Mouse (Mus musculus) duodenum, adult 2 months (tissue): ENCODE measurements around the gene Pih1d1. TPM values are rescaled to one million over a fixed set of nuclear protein-coding genes. Genes with fewer than 3 reads are reported as not detected.

Source experiments
- polyA plus RNA-seq: library from polyadenylated mRNA; depleted of rRNA; stranded (reverse); fragments of >200 nt; gene quantifications from 2 replicates; pipeline ENCODE4 v1.2.3, GENCODE M21; 2012; ENCODE audit warnings: low replicate concordance; rRNA removed

Gene Pih1d1
- 33.6 and 51.7 TPM in 2 replicates for polyA plus RNA-seq

DNA sequence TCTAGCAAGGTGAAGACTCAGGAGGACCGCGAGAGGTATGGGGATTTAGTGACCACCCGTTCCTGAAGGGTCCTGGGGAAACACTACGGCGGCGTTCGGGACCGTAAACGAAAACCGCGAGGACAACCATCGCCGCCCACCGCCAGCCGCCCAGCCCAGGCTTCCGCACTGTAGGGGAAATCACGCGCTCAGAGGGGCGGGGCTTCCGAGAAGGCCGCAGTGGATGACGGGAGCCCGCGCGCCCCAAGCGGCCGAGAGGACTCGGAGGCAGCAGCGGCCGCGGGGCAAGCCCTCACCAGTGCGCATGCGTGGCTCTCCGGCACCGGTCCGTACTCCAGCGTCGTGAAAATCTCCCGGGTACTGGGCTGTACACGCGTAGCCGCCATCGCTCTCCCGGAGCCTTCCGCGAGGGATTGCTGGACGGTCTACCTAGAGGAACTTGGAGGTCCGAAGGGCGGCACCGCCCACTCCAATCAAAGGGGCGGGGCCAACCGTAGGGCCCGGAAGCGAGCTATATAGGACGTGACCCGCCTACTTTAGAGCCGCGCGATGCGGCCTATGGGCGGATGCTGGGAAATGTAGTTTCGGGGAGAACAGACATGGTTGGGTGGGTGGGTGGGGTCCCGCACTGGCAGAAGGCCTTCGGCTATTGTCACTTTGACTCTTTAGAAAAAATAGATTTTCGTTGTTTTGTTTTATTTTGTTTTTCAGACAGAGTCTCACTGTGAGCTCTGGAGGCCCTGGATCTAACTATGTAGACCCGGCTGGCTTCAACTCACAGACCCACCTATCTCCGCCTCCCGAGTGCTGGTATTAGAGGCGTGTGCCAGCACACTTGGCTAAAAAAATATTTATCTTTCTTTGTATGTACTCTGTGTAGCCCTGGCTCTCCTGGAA, at the start of gene Pih1d1, which contains the start of gene Aldh16a1:
Pih1d1 (plus strand) TSS at position 208 of the 897 bp plus-strand sequence.
Aldh16a1 (minus strand) TSS at position 489 of the 897 bp plus-strand sequence.

DNA sequence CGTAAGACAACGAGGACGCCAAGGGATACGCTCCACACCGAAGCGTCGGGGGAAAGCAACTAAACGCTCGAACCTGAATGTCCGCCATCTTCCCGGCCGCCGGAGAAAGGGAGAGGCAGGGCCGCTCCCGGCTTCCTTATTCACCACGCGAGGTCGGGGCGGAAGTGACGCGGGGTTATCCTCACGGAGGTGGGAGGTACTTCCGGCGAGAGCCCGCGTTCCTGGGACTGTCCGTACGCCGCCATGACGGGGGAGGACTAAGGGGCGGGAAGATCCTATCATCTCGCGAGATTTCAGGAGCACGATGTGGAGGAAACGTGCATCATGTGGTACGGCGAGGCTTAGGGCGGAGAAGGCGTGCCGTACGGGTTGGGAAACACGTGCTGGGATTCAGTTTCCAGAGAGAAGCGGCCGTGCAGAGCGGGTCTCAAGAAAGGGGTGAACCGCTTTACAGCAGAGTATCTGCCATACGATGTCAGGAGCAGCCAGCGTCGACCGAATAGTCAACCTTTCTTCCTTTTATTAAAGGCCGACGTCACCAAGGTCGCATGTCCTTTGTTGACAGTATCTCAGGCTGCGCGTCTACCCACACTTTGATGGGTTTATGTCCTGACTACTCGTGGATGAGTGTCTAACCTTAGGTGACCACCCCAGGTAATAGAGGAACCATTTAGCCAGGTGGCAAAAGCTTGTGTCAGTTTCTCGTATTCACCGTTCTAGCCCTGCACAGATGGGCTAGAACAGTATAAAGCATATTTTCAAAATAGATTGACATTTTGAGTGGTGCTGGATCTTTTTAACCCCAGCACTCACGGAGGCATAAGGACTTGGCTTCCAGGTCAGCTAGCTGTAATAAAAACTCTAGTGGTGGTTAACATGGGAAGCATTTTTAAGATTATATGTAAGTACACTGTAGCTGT, 29.6 kb upstream of the Pih1d1 start, which contains the start of gene Rps11:
Rps11 (minus strand) TSS at position 216 of the 920 bp plus-strand sequence.

DNA sequence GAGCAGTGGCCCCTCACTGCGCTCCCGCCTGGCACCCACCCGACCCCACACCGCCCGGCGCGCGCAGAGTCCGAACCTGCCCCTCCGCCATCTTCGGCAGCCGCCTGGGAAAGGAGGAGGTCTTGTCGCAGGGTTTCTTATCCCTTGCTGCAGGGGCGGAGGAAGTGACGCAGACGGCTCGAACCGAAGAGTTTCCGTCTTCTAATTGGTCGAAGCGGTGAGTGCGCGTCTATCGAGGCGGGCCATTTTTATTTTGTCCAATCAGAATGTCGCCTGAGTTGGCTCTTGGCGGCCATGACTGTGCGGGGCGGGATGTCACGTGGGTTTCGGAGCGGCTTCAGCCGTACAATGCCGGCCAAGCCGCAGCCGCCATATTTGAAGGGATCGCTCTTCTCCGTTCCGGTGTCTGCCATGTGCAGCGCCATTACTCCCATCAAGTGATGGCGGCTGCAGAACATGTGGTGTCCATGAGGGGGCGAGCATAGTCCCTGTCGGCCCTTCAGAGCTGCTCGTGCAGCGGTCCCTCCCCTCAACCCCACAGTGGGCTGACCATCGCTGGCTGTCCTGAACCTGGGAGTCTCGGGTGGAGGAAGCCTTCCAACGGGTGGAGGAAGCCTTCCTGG, 25.4 kb upstream of the Pih1d1 start, which contains the start of gene Rpl13a:
Rpl13a (minus strand) TSS at position 138 of the 623 bp plus-strand sequence.

GRCm38 (mm10) chr7:45135993-45136567, 18.0 kb upstream of the Pih1d1 start, which contains the start of the genes Gm45713 and Flt3l:
Gene Gm45713, minus strand, starts transcription at chr7:45136231.
Gene Flt3l, minus strand, starts transcription at chr7:45136432.

DNA sequence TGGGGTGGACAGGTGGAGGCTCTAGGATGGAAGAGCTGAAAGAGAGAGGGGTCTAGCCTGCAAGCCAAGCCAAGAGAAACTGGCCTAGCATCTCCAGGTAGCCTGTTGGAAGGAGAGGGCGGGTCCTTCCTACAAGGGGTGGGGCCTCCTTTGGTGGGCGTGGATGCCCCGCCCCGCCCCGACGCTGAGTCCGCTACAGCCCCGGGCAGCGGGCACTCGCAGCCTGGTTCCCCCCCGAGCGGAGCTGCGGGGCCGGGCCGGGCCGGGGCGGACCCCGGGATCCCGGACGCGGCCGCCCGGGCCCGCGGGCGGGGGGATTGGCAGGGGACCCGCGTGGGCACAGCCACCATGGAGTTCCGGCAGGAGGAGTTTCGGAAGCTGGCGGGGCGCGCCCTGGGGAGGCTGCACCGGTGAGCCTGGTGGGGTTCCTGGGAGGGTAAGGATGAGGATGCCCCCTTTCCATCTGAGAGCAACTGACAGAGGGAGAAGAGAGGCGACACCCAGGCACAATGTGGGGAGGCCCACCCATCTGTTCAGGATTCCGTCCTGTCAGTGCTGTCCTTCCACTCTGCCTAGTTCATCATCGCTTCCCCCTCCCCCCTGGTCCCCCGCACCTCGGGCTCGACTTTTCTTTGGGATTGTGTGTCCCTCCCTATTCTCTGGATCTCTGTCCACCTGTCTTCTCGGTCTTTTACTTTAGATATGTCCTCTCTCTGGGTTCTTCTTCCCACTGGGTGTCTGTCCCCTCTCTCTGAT, 9.8 kb downstream of the Pih1d1 start, which contains the start of gene Slc17a7:
Slc17a7 (plus strand) TSS at position 215 of the 756 bp plus-strand sequence.

GRCm38 (mm10) chr7:45179469-45179868, 25.4 kb downstream of the Pih1d1 start, which contains the start of gene Gfy:
Gene Gfy, minus strand, starts transcription at chr7:45179569.

GRCm38 (mm10) chr7:45180896-45181477, 26.9 kb downstream of the Pih1d1 start, which contains the start of gene Pth2:
Gene Pth2, plus strand, starts transcription at chr7:45180995.

DNA sequence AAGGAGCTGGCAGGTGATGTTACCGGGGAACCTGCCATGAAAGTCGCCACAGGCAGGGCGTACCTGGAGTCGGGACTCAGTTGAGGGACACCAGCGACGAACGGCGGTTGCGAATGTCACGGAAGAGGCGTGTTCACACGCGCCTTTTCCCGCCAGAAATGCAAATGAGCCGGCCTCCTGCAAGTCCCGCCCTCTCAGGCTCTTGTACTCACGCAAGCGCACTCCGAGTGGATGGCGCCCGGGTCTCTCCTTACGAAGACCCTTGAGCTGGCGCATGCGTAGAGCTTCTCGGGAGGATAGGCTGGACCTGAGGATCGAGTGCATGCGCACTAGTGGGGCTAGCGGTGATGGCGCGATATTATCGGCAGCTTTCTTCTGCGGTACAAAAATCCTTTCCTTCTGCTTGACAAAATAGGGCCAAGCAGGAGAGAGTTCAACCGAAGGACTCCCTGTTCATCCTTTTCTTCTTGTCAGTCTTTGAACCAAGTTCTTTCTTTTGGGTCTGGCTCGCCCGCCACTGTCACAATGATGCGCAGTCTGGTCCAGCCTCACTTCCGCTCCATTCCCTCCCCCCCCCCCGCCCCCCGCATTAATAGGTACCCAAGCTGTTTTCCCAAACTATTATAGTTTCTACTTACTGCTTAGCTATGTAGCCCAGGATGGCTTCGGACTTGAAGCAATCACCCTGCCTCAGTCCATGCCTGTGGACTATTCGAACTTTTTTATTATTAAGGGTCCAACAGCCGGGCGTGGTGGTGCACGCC, 50.5 kb downstream of the Pih1d1 start, which contains the start of gene Ccdc155:
Ccdc155 (minus strand) TSS at position 513 of the 764 bp plus-strand sequence.

Other genes with a start within 250 kb of the Pih1d1 start
- 76.5 and 82.3 TPM in 2 replicates for gene Ap2a1, start 224.8 kb upstream of the Pih1d1 start, polyA plus RNA-seq
- gene Tsks, start 211.1 kb upstream of the Pih1d1 start, polyA plus RNA-seq: 0.49 TPM in 1 of 2 replicates, not detected in the other
- gene Cpt1c, start 179.5 kb upstream of the Pih1d1 start, polyA plus RNA-seq: 6.7 and 11.1 TPM in 2 replicates
- 45.6 and 61.7 TPM in 2 replicates for gene Prmt1, start 167.7 kb upstream of the Pih1d1 start, polyA plus RNA-seq
- 70.7 and 84.2 TPM in 2 replicates for gene Irf3, start 156.7 kb upstream of the Pih1d1 start, polyA plus RNA-seq
- gene Bcl2l12, start 155.6 kb upstream of the Pih1d1 start, polyA plus RNA-seq: 26.3 and 28.8 TPM in 2 replicates
- gene Scaf1, start 137.9 kb upstream of the Pih1d1 start, polyA plus RNA-seq: 59.7 and 64.8 TPM in 2 replicates
- 76.8 and 77.3 TPM in 2 replicates for gene Rras, start 136.3 kb upstream of the Pih1d1 start, polyA plus RNA-seq
- 8.5 and 9.7 TPM in 2 replicates for gene Prr12, start 101.4 kb upstream of the Pih1d1 start, polyA plus RNA-seq
- 47.3 and 54.0 TPM in 2 replicates for gene Nosip, start 91.9 kb upstream of the Pih1d1 start, polyA plus RNA-seq
- gene Prrg2, start 91.6 kb upstream of the Pih1d1 start, polyA plus RNA-seq: 145 and 313 TPM in 2 replicates
- gene Rcn3, start 62.1 kb upstream of the Pih1d1 start, polyA plus RNA-seq: 42.1 and 62.3 TPM in 2 replicates
- 84.8 and 148 TPM in 2 replicates for gene Fcgrt, start 50.5 kb upstream of the Pih1d1 start, polyA plus RNA-seq
- gene Rps11, start 29.9 kb upstream of the Pih1d1 start, polyA plus RNA-seq: 86.3 and 120 TPM in 2 replicates
- gene Rpl13a, start 25.5 kb upstream of the Pih1d1 start, polyA plus RNA-seq: 462 and 1,279 TPM in 2 replicates
- 2.6 TPM in 1 of 2 replicates, not detected in the other for gene Gm45713, start 18.1 kb upstream of the Pih1d1 start, polyA plus RNA-seq
- 41.6 and 41.8 TPM in 2 replicates for gene Flt3l, start 17.9 kb upstream of the Pih1d1 start, polyA plus RNA-seq
- 214 and 420 TPM in 2 replicates for gene Aldh16a1, start 281 bp downstream of the Pih1d1 start, polyA plus RNA-seq
- gene Slc17a7, start 9.6 kb downstream of the Pih1d1 start, polyA plus RNA-seq: 0.07 and 0.09 TPM in 2 replicates
- gene Gfy, start 25.3 kb downstream of the Pih1d1 start, polyA plus RNA-seq: not detected in 2 replicates
- not detected in 2 replicates for gene Pth2, start 26.7 kb downstream of the Pih1d1 start, polyA plus RNA-seq
- gene Ccdc155, start 50.6 kb downstream of the Pih1d1 start, polyA plus RNA-seq: 0.04 TPM in 1 of 2 replicates, not detected in the other
- 0.11 and 1.4 TPM in 2 replicates for gene Dkkl1, start 57.8 kb downstream of the Pih1d1 start, polyA plus RNA-seq
- gene Tead2, start 61.5 kb downstream of the Pih1d1 start, polyA plus RNA-seq: 7.2 and 14.7 TPM in 2 replicates
- 12.2 and 41.2 TPM in 2 replicates for gene Cd37, start 84.8 kb downstream of the Pih1d1 start, polyA plus RNA-seq
- gene Slc6a16, start 86.8 kb downstream of the Pih1d1 start, polyA plus RNA-seq: not detected in 2 replicates
- gene Slc6a21, start 123.2 kb downstream of the Pih1d1 start, polyA plus RNA-seq: 0.13 TPM in 1 of 2 replicates, not detected in the other
- gene Trpm4, start 179.5 kb downstream of the Pih1d1 start, polyA plus RNA-seq: 125 and 254 TPM in 2 replicates
- 0.09 and 0.55 TPM in 2 replicates for gene Hrc, start 181.0 kb downstream of the Pih1d1 start, polyA plus RNA-seq
- 34.3 and 84.9 TPM in 2 replicates for gene Ppfia3, start 212.7 kb downstream of the Pih1d1 start, polyA plus RNA-seq
- gene Lin7b, start 216.3 kb downstream of the Pih1d1 start, polyA plus RNA-seq: 2.5 and 6.3 TPM in 2 replicates
- gene Snrnp70, start 241.4 kb downstream of the Pih1d1 start, polyA plus RNA-seq: 112 and 146 TPM in 2 replicates